Mouse (Mus musculus) left cerebral cortex, adult 18-20 months (tissue): Measurements from ENCODE around the gene Usp24. TPM values are rescaled to one million over a fixed set of nuclear protein-coding genes. Genes with fewer than 3 reads are reported as not detected.
A peak's percentile ranks its signal among the peaks of the same experiment; 100 is the strongest.

Experiments used
- DNase-seq, 2 experiments: peaks; one replicate each; pipeline ENCODE4 v3.0.0; 2021 to 2022; ENCODE audit warnings: low spot score in 2 of 2, mixed read lengths in 1 of 2
- total RNA-seq, 2 experiments: library from RNA; stranded (reverse); gene quantifications; 2 replicates each; pipeline ENCODE4 v1.2.3; 2021

Usp24 gene
- total RNA-seq, 2 experiments from 2014 or later, result 39.3 to 39.4 TPM

GRCm38 (mm10) chr4:106422597-106422996, 106.6 kb downstream of the Usp24 start:
- DNase-seq, result no peak

DNA sequence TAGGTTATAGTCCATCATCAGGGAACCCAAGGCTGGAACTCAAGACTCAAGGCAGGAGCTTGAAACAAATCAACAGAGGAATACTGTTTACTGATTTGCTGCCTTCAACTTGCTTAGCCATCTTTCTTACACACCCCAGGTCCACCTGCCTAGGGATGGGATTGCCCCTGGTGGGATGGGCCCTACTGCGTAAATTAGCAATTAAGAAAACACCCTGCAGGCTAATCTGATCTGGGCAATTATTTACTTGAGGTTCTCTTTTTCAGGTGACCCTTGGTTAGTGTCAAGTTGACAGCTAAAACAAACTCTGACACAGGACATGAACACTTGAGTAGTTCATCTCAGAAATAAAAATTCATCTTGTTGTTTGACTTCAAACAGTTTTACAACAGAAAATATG, 108.5 kb downstream of the Usp24 start:
- no peak for DNase-seq

DNA sequence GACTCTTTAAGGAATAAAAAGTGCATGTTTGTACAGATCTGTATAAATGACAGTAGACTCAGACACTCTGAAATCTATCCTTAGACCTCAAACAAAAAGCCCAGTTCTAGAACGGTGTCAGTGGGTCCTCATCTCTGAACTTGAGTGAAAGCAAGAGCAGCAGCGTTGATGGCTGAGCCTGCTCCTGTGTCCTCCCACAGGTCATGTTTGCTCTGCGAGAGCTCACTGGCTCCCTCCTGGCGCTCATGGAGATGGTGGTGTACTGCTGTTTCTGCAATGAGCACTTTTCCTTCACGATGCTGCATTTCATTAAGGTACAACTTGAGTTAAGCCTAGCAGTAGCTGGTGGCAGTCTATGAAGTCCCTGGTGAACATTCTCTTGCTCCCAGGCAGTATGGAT, 110.3 kb downstream of the Usp24 start:
- DNase-seq, result no peak

DNA sequence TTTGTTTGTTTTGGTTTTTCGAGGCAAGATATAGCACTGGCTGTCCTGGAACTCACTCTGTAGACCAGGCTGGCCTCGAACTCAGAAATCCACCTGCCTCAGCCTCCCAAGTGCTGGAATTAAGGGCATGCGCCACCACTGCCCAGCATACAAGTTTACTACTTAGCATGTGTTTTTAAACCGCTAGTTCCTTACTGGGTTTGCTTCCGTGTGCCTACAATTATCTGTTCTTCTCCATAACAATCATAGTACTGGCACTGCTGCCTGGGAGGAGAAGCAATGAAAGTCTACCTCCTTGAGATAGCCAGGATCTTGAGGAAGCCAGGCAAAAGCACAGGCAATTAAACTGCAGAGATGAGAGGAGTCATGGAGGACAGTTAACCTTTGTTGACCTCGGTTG, 112.6 kb downstream of the Usp24 start:
- no peak for DNase-seq

- no peak for DNase-seq
Observed at GRCm38 (mm10) chr4:106429106-106429505, 113.1 kb downstream of the Usp24 start.

- DNase-seq, result no peak
Observed at GRCm38 (mm10) chr4:106430431-106430830, 114.4 kb downstream of the Usp24 start.

DNA sequence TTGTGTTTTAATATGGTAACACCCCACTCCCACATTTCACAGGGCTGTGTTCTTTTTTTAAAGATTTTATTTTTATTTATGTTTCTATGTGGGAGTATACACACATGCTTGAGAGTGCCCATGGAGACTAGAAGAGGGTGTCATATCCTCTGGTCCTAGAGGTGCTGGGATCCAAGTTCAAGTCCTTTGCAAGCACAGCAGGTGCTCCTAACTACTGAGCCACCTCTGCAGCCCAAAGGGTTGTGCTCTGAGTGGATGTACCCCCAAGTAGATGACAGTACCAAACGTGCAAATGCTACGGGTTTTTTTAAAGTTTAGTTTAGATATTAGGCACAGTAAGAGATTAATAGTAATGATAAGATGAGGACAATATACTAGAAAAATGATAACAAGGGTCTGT, 119.4 kb downstream of the Usp24 start:
- no peak for DNase-seq

- DNase-seq, result no peak
Observed at GRCm38 (mm10) chr4:106436475-106436874, 120.5 kb downstream of the Usp24 start.

- peak in 1 of 2 experiments; percentile 63 for DNase-seq
Observed at GRCm38 (mm10) chr4:106437207-106437606, 121.2 kb downstream of the Usp24 start.

DNA sequence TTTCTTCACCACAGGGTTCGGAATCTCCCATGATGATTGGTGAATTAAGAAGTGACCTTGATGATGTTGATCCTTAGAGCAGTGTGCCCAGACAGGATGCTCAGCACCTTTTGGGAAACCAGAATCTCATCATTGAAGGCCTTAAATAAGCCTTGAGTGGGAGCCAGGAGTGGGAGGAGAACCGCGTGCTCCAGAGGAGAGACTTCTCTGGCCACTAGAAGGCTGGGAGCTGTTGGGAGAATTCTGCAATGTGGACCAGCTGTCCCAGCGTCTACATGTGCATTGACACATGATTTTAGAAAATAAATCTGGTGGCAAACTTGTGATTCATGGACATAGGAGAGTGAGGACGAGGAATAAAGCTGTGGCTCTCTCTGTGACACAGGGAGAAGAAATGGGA, 122.8 kb downstream of the Usp24 start:
- peak; percentile 35 to 62 for DNase-seq

DNA sequence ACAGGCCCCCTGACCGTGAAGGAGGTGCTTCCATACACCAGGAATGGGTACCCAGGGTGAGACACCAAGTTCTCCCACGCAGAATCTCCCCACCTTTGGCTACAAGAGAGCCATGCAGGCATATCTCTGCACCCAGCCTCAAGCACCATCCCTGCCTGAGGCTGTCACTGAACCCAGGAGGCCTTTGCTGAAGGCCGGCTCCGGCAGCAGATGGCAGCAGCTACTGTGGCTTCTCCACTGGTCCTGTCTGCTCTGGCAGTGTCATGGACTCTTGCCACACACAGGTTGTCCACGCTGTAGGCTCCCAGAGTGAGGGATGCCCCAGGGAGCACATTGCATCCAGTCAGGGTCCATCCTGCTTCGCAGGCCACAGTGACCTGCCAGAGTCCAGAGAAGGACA, 127.2 kb downstream of the Usp24 start:
- no peak for DNase-seq

DNA sequence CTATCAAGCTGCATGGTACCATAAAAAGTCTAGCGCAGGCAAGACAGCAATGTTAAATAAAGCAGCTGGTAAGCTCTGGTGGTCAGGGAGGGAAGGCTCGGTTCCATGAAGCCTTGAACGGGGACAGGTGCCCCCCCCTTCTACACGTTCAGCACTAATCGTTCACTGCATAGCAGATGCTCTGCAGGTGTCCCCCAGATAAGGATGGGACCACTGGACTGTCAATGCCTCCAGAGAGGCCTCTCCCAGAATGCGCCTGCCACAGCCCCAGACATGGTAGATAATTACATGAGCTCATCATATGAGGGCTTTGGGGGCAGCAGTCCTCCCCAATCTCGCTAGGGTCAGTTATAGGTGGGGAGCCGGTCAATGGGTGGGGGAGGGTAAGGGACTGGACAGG, 133.3 kb downstream of the Usp24 start:
- DNase-seq, result no peak

GRCm38 (mm10) chr4:106452401-106452800, 136.4 kb downstream of the Usp24 start:
- no peak for DNase-seq

GRCm38 (mm10) chr4:106453108-106453507, 137.1 kb downstream of the Usp24 start:
- DNase-seq, result no peak

DNA sequence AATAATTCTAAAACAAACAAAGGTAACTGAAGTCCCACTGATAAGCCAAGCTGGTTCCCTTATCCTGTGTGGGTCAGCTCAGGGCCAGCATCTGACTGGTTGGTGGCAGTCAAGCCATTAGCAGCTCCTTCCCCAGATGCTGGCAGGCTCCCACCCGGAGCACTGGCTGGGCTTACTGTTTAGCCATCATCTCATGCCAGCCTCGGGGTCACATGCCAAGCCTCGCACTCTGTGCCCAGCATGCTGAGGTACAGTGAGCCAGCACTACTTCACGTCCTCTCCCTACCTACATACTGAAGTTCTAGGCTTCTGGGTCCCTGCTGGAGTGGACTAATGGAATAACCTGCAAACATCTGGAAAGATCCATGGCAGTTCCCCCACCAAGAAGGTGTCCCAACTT, 137.5 kb downstream of the Usp24 start:
- no peak for DNase-seq

GRCm38 (mm10) chr4:106454541-106454940, 138.5 kb downstream of the Usp24 start:
- DNase-seq, result no peak

DNA sequence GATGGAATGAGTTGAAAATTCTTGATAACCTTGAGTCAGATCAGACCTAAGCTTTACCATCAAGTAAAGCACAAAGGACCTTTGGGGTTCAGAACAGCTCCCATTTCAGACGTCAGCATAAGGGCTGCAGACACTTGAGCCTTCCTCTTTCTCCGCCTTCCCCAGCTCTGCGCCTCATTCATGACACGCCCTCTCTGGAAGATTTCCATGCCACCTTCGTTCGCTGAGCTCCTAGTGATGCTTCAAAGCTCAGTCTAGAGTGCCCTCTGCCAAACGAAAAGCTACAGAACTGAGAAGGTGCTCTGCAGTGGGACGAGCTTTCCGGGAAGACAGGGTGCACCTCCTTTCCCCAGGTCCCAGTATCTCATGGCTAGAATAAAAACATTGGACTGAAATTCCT, 146.0 kb downstream of the Usp24 start:
- DNase-seq, result no peak

- no peak for DNase-seq
Observed at GRCm38 (mm10) chr4:106462524-106462923, 146.5 kb downstream of the Usp24 start.

GRCm38 (mm10) chr4:106463174-106463801, 147.3 kb downstream of the Usp24 start:
- no peak for DNase-seq

DNA sequence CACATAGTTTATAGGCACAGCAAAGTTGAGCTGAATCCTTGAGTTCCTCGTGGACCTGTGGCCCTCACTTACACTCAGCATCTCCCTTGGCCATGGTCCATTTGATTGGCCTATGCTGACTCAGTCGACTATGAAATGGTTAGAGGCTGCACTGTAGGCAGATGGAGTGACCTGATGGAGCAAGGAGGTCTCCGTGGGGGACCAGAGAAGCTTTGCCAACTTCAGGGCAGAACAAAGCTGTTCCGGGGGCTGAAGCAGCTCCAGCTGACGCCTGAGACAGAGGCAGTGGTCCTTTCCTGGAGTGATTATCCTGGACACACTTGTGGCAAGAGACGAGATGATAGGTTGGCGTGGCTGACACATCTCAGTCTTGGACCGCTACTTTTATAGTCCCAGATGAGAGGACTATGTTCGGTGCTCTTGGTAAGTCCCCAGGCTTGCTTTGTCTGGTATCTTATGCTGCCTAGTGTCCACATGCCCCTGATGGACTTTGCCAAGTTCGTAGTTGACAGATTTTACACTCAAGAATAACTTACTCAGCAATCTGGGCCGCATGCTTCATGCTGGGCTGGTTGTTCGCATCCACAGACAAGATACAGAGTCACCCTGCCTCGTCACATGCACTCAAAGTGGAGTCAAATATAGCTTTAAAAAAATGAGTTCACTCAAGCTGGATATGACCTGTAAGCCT, 151.6 kb downstream of the Usp24 start:
- DNase-seq, result no peak

GRCm38 (mm10) chr4:106470921-106471320, 154.9 kb downstream of the Usp24 start:
- no peak for DNase-seq

DNA sequence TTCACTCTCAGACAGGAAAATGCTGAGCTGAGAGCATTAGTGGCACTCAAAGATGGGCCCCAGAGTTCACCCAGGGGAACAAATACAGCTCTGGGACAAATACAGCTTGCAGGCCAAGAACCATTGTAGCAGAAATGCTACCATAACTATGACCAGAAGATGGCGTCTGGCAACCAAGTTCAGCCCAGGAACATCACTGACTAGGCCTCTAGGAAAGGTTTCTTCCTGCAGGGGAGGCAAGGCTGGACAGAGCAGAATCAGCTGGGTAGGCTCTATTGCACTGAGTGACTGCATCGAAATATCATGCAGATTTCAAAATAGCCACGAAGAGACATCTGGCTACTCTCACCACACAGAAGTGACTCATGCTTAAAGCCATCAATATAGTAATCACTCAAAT, 156.3 kb downstream of the Usp24 start:
- peak; percentile 74 to 78 for DNase-seq

- peak; percentile 62 to 69 for DNase-seq
Observed at GRCm38 (mm10) chr4:106474241-106474640, 158.2 kb downstream of the Usp24 start.
